Mouse (Mus musculus) cerebellum, adult 9-10 months (tissue): ENCODE measurements at regions not wholly inside any gene's neighbourhood (a gene's known extent, or its start where the extent isn't known, plus 50 kb on each side); places are given as distances from the start of the nearest gene placed in this dataset.

Experiments used
- DNase-seq: peaks from one replicate; pipeline ENCODE4 v3.0.0; 2022

GRCm38 (mm10) chr11:9739098-9739497, 547.4 kb downstream of the Abca13 start:
- no peak for DNase-seq

GRCm38 (mm10) chr11:9780240-9780901, 588.6 kb downstream of the Abca13 start:
- DNase-seq, result no peak

- DNase-seq, result no peak
These were observed 601.6 kb downstream of the Abca13 start for GRCm38 (mm10) chr11:9793175-9793828.

- peak; percentile 2 for DNase-seq
These were observed 647.9 kb downstream of the Abca13 start for GRCm38 (mm10) chr11:9839636-9840035.

GRCm38 (mm10) chr11:9868454-9869130, 676.9 kb downstream of the Abca13 start:
- no peak for DNase-seq
